Mouse (Mus musculus): ENCODE data around the gene Grin2c.

The Grin2c gene

DNA sequence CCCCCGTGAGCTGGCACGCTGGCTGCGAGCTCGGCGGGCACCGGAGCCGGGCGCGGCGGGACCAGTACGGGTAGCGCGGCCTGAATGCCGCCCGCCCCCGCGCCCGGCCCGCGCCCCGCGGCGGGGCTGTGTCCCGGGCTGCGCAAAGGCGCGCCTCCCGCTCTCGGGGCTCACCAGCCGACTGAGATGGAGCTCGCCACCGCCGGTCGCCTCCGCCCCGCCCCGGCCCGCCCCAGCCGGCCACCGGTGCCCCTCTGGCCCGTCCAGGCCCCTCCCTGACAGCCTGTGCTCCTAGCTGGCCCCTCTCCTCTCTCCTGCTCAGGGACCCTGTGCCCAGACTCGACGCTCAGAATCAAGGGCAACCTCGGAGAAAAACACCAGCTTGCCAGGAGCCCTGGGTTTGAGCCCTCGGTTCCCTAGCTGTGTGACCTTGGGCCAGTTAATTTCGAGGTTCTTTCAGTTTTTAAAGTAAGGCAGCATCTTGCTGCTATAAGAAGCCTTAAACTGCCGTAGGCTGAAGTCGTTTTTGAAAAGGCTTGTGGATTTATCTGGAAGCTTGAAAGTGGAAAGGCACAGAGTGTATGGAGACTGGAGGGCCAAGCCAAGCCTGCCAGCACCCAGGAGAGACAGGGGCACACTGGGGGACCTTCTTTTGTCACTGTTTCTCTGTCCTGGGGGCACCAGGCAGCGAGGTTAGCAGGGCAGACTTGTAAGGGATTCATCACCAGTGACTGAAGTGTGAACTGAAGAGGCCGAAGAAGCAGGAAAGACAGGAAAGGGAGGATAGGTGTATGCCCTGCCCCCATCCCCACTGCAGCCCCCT, at the start of gene Grin2c:
TSS of gene Grin2c (minus strand) at position 183 of the 823 bp plus-strand sequence.
- DNase-seq: no peak

DNA sequence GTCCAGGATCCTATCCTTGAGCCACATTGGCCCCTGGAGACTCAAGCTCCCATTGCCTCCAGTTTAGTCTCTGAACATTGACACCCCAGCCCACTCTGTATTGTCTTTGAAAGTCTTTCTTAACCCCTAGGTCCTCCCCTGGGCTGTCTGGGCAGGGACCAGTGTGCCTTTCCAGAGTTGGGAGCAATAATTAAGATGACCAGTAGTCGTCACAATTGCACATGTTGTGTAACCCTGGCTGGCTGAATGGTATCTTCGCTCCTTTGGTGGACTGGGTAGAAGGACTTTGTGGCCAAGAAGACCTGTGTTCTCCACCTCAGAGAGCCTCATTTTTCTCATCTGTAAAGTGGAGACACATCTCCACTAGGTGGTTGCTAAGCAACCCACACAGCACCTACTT, 47.2 kb upstream of the Grin2c start:
- no peak for DNase-seq

DNA sequence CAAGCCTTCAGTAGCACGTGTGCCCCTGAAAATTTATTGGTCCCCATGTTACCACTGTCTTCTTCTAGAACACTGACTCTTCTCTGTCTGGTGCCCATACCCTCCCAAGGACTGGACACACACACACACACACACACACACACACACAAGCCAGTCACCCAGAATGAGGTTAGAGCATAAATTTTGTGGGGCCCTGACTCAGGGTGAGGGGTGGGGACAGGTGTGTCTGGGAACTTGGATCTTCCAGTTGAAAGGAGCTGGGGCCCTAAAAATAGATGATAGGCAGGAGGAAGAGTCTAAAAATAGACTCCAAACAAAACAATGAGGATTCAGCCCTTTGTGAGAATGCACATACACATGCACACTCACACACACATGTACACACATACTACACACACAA, 41.7 kb upstream of the Grin2c start:
- no peak for DNase-seq

- DNase-seq: no peak
Measured at GRCm38 (mm10) chr11:115306863-115307262, 39.8 kb upstream of the Grin2c start, which contains the start of gene Otop2. Otop2 (plus strand) TSS chr11:115307163.

DNA sequence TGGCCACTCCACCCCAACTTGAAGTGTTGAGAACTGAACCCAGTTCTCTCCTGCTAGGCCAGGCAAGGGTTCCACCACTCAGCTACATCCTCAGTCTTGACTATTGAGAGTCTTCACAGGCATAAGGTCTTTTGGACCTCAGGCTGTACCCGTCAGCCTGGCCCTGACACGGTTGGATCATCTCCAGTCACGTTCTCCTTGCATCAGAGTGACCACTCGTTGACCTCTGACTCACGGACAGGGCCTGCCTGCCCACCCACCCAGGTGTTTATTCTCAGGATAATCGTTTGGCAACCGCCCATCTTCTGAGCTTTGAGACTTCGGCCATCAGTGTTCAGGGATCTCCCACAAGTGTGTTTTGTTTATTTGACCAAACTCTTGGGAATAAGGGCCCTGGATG, 36.1 kb upstream of the Grin2c start:
- DNase-seq: no peak

DNA sequence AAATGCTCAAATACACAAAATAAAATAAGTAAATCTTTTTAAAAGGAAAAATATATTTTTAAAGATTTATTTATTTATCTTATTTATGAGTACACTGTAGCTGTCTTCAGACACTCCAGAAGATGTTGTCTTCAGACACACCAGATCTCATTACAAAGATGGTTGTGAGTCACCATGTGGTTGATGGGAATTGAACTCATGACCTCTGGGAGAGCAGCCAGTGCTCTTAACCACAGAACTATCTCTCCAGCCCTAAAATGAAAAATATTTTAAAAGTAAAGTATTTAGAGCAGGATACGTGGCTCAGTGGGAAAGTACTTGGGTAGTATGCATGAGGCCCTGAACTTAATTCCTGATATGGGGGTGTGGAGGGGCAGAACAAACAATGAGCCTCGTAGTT, 34.3 kb upstream of the Grin2c start:
- DNase-seq: no peak

GRCm38 (mm10) chr11:115300745-115301144, 33.7 kb upstream of the Grin2c start:
- DNase-seq: no peak

DNA sequence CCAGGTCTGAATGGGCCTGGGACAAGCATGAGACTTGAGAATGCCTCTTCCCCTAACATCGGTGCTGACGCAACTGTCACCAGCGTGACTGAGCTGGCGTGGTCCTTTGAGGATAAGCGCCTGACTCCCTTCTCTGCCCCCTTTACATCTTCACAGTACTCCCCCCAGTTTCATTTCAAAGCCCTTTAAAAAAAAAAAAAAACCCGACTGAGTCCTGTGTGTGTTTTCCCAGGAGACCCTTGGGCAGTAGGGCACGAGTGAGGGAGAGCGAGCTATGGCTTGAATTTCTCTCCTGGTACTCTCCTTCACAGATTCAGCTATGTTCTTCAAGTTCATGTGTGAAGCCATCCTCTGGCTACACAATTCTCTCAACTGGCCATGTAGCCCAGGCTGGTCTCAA, 31.1 kb upstream of the Grin2c start:
- no peak for DNase-seq

DNA sequence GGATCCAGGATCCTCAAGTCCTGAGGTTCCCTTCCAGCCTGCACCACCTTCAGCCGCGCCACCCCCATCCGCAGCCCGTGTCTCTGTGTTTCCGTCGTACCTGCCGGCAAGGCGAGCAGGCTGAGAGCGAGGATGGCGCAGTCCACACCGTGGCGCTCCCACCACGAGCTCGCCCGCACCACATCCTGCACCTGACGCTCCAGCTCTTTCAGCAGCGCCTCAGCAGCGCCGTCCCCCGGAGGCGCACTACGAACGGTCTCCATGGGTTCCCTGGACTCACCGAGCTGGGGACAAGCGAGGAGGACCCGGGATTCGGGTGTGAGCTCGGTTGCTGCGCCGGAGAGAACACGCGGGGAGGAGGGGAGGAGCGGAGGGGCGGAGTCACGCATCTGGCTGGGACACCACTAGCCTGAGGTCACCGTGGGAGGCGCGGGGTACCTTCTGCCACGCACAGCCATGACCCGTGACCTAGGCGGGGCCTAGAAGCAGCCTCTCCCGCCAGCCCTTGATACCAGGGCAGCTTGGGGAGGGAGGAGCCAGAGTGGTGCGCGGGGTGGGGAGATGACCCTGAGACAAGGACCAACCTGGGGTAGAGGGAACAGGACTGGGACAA, 30.3 kb upstream of the Grin2c start, which contains the start of gene Fads6:
TSS of gene Fads6 (minus strand) at position 450 of the 613 bp plus-strand sequence.
- DNase-seq: peak; percentile 37

GRCm38 (mm10) chr11:115296471-115297210, 29.6 kb upstream of the Grin2c start:
- no peak for DNase-seq

- no peak for DNase-seq
Measured at GRCm38 (mm10) chr11:115295939-115296338, 28.9 kb upstream of the Grin2c start.

DNA sequence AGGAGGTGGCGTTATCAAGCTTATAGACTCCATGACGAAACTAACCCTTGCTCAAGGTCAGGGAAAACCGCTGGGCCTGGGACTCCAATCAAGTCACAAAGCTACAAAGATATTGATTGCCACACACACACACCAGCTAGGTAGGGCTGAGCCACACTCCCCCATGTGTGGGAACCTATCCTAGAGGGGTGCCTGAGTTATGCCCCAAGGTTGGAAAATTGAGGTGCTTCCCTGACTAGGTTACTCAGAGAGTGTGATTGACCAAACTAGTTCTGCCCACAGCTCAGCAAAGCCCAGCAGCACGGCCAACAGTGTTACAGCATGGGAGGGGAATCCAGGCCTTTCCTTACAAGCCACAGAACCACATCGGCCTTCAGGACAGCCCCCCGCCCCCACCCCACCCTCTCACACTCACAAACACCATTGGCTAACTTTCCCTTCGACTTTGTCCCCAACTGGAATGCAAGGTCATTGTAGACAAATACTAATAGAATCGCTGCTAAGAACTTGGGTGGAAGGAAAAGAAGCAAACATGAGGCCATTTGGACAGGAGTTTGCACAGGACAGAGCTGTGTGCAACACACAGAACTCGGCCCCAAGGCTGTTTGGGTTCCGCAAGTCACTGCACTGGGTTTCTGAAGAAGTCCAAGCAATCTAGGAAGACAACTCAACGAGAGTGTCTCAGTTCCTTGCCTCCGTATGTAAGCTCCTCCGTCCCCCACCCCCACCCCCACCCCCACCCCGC, 25.8 kb upstream of the Grin2c start:
- DNase-seq: no peak

- no peak for DNase-seq
Measured at GRCm38 (mm10) chr11:115291503-115291902, 24.5 kb upstream of the Grin2c start.

GRCm38 (mm10) chr11:115290919-115291318, 23.9 kb upstream of the Grin2c start:
- DNase-seq: peak; percentile 80

DNA sequence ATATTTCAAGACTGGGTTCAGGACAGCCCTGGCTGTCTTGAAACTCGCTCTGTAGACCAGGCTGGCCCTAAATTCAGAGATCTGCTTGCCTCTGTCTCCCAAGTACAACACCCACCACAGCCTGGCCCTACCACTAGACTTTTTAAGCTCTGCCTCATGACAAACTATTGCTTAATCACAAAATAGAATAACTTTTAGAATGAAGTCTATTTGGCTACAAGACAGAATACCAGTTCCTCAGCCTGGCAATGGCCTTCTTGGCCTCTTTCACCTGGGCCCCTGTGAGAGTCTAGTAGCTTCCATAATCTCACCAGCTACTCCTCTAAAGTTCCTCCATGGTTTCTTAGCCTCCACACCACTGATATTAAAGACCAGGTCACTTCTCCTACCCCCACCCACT, 23.3 kb upstream of the Grin2c start:
- DNase-seq: no peak

- DNase-seq: no peak
Measured at GRCm38 (mm10) chr11:115289885-115290284, 22.8 kb upstream of the Grin2c start.

GRCm38 (mm10) chr11:115288305-115288704, 21.3 kb upstream of the Grin2c start:
- DNase-seq: no peak

DNA sequence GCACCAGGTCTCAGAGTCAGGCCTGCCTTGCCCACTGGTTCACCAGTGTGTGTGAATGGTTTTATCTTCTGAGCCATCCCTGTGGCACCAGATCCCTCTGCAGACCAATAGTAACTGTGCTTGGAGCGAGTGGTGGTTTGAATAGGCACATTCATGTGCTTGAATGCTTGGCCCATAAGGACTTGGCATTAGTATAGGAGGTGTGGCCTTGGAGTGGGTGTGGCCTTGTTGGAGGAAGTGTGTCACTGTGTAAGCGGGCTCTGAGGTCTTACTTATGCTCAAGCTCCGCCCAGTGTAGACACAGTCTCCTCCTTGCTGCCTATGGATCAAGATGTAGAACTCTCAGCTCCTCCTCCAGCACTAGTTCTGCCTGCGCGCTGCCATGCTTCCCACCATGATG, 20.3 kb upstream of the Grin2c start:
- DNase-seq: no peak

GRCm38 (mm10) chr11:115286201-115286993, 19.4 kb upstream of the Grin2c start:
- DNase-seq: no peak

DNA sequence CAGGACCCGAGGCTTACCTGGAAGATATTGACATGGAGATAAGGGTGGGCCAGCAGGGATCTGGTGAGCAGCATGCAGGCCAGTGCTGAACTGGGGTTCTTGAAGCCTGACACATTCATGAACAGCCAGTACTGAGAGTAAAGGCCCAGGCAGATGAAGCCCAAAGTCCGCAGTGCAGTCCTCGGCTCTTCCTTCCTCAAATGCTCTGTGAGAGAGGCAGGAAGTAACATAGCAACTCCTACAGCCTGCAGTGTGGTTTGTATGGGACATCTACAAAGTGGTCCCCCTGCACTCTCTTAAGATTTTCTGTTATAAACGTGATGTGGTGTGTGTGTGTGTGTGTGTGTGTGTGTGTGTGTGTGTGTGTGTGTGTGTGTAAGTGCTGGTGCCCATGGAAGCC, 18.2 kb upstream of the Grin2c start:
- DNase-seq: no peak

- no peak for DNase-seq
Measured at GRCm38 (mm10) chr11:115283891-115284620, 17.0 kb upstream of the Grin2c start.

DNA sequence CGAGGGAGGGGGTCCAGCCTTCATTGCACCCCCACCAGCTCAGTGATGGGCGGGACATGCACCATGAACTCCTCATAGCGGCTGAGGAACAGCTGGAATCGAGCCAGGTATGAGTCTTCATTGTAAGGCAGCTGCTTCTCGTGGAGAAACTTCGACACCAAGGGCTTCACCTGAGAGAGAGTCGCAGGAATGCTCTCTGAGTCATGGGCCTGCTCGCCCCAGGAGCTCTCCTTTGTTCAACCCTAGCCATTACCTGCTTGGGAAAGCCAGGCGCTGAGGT, 16.4 kb upstream of the Grin2c start:
- no peak for DNase-seq
